Mouse (Mus musculus): Measurements from ENCODE around the gene Ccnyl1. TPM values are rescaled to one million over a fixed set of nuclear protein-coding genes. Genes with fewer than 3 reads are reported as not detected.
A peak's percentile ranks its signal among the peaks of the same experiment; 100 is the strongest.

The Ccnyl1 gene
- total RNA-seq, 2 experiments from 2014 or later = 20.0 to 25.1 TPM

GRCm38 (mm10) chr1:64738180-64738555, 47.9 kb downstream of the Ccnyl1 start:
- DNase-seq = no peak

- peak; percentile 14 for DNase-seq
Measured at GRCm38 (mm10) chr1:64738661-64739082, 48.4 kb downstream of the Ccnyl1 start.

- DNase-seq = no peak
Measured at GRCm38 (mm10) chr1:64742741-64743408, 52.6 kb downstream of the Ccnyl1 start.

GRCm38 (mm10) chr1:64744616-64745015, 54.4 kb downstream of the Ccnyl1 start:
- DNase-seq = no peak

GRCm38 (mm10) chr1:64753109-64753508, 62.9 kb downstream of the Ccnyl1 start:
- DNase-seq = no peak

GRCm38 (mm10) chr1:64753668-64754067, 63.4 kb downstream of the Ccnyl1 start:
- no peak for DNase-seq

GRCm38 (mm10) chr1:64754658-64755057, 64.4 kb downstream of the Ccnyl1 start:
- DNase-seq = no peak

GRCm38 (mm10) chr1:64755971-64756639, 65.8 kb downstream of the Ccnyl1 start:
- no peak for DNase-seq

- DNase-seq = no peak
Measured at GRCm38 (mm10) chr1:64756640-64757030, 66.4 kb downstream of the Ccnyl1 start.

GRCm38 (mm10) chr1:64757254-64757653, 67.0 kb downstream of the Ccnyl1 start:
- peak; percentile 15 for DNase-seq

GRCm38 (mm10) chr1:64757766-64758165, 67.5 kb downstream of the Ccnyl1 start:
- DNase-seq = no peak

- no peak for DNase-seq
Measured at GRCm38 (mm10) chr1:64761646-64762045, 71.4 kb downstream of the Ccnyl1 start.

GRCm38 (mm10) chr1:64770169-64770568, 79.9 kb downstream of the Ccnyl1 start:
- DNase-seq = no peak

GRCm38 (mm10) chr1:64773305-64773704, 83.0 kb downstream of the Ccnyl1 start:
- DNase-seq = no peak

Other genes with a start within 250 kb of the Ccnyl1 start
- gene Creb1, start 157.8 kb upstream of the Ccnyl1 start, total RNA-seq (2021) = 10 to 100 TPM; 23.5 to 33.6 TPM
- gene Mettl21a, start 73.2 kb upstream of the Ccnyl1 start, total RNA-seq (2021) = 10 to 100 TPM in 1 of 2 experiments, 1 to 10 TPM in 1; 8.0 to 15.1 TPM
- gene Fzd5, start 47.3 kb downstream of the Ccnyl1 start, total RNA-seq (2021) = 1 to 10 TPM; 2.3 to 3.6 TPM